In the genomic region with DNA sequence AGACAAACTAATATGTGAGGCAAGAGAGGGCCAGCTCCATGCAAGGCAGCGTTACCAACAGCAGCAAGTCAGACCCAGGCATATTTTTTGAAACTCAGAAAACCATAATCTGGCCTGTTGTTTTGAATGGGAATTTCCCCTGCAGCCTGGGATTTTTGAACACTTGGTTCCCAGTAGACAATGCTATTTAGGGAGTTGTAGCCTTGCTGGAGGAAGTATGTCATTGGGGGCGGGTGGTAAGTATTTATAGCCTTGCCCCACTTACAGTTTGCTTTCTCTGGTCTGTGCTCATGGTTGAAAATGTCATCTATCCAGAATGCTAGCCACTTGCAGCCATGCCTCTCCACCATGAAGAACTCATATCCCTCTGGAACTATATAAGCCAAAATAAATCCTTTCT, we compare ENCODE assay signal across 19 mouse cellular contexts.
A peak's percentile ranks its signal among the peaks of the same experiment; 100 is the strongest.
DNase-seq lines count a peak whose midpoint lies in the region; ATAC-seq and TF ChIP-seq lines count a peak whose summit lies in the region.
"Had no signal": no experiment of that assay in that cellular context is flagged by ENCODE, and none has a peak within 500 bp of the region (broad histone marks: within the 10 kb centered on the region; RNA-seq: fewer than 3 reads in every experiment).

No protein-coding gene starts in this region.

- no peak overlapping the region for H3K9ac ChIP-seq in hindbrain, embryonic 14.5 days
- H3K9ac ChIP-seq: embryonic facial prominence, embryonic 12.5 days; liver, embryonic 14.5 days; neural tube, embryonic 12.5 days had no signal

- no peak overlapping the region for H3K4me2 ChIP-seq in hindbrain, embryonic 14.5 days (replicated peaks)
- H3K4me2 ChIP-seq: embryonic facial prominence, embryonic 12.5 days; neural tube, embryonic 12.5 days had no signal

- H3K4me1 ChIP-seq in heart, embryonic 10.5 days, result peaks cover 35% of the 10 kb centered on the region
- H3K4me1 ChIP-seq in olfactory bulb, adult 2 months (ENCODE audit: control insufficient read depth, insufficient read depth, low read length), result peaks cover 12% of the 10 kb centered on the region
- H3K4me1 ChIP-seq in hindbrain, embryonic 14.5 days (replicated peaks; ENCODE audit: control insufficient read depth, insufficient read depth, low read length), result peaks cover 13% of the 10 kb centered on the region

- no peak for TF ChIP-seq CTCF in olfactory bulb, adult 2 months (IDR thresholded peaks at IDR 0.05; ENCODE audit: insufficient read depth, low read depth, low read length)

- H3K4me3 ChIP-seq in heart, embryonic 10.5 days, result no peak overlapping the region
- no peak overlapping the region for H3K4me3 ChIP-seq in olfactory bulb, adult 2 months (ENCODE audit: insufficient read depth, low read depth, low read length)
- no peak overlapping the region for H3K4me3 ChIP-seq in hindbrain, embryonic 14.5 days (replicated peaks; ENCODE audit: low read length)
- H3K4me3 ChIP-seq: embryonic facial prominence, embryonic 12.5 days; neural tube, embryonic 12.5 days had no signal

- ATAC-seq in frontal cortex, adult (ENCODE audit: low TSS enrichment), result peak; percentile 75
- ATAC-seq in hindbrain, embryonic 14.5 days (ENCODE audit: low FRiP score), result no peak
- ATAC-seq: activated CD4-positive, CD25-positive, alpha-beta regulatory T cell, adult 4 months; forebrain, embryonic 14.5 days; hindbrain, postnatal 0 days; midbrain, embryonic 16.5 days had no signal

- H3K36me3 ChIP-seq in heart, embryonic 10.5 days, result no peaks in the 10 kb centered on the region
- no peaks in the 10 kb centered on the region for H3K36me3 ChIP-seq in hindbrain, embryonic 14.5 days (replicated peaks; ENCODE audit: control insufficient read depth, insufficient read depth)
- H3K36me3 ChIP-seq: embryonic facial prominence, embryonic 12.5 days; neural tube, embryonic 12.5 days had no signal

- H3K27ac ChIP-seq in heart, embryonic 10.5 days, result peak overlapping the region; percentile 65
- peak overlapping the region; percentile 18; the same call in 1 of the 2 replicates for H3K27ac ChIP-seq in olfactory bulb, adult 2 months (ENCODE audit: insufficient read depth, low read depth, low read length)
- no peak overlapping the region for H3K27ac ChIP-seq in hindbrain, embryonic 14.5 days
- H3K27ac ChIP-seq: embryonic facial prominence, embryonic 12.5 days; hindbrain, postnatal 0 days; kidney, postnatal 0 days; liver, embryonic 14.5 days; neural tube, embryonic 12.5 days had no signal

- 74% methylated on average over 2 of the region's 2 CpGs for WGBS in heart, embryonic 10.5 days
- WGBS in olfactory bulb, adult 2 months, result 43% methylated on average over 2 of the region's 2 CpGs
- WGBS in hindbrain, embryonic 14.5 days, result 84% methylated on average over 2 of the region's 2 CpGs

- DNase-seq in frontal cortex, postnatal 25 days (ENCODE audit: low spot score in 2 of 2), result no peak
- peak; percentile 38 to 41 for DNase-seq in right cerebral cortex, adult 2 months (ENCODE audit: low spot score in 2 of 2)
- no peak for DNase-seq in right cerebral cortex, postnatal 25 days
- DNase-seq in heart, embryonic 10.5 days (ENCODE audit: low spot score), result no peak
- DNase-seq in hindbrain, embryonic 14.5 days (ENCODE audit: low spot score), result no peak
- no peak for DNase-seq in urinary bladder, postnatal 10 days (ENCODE audit: low spot score)
- DNase-seq: gastrocnemius, postnatal 36 days; retina, postnatal 1 day; thymus, postnatal 25 days had no signal

- no peaks in the 10 kb centered on the region for H3K9me3 ChIP-seq in heart, embryonic 10.5 days
- H3K9me3 ChIP-seq in hindbrain, embryonic 14.5 days (ENCODE audit: control insufficient read depth, low read length), result no peaks in the 10 kb centered on the region
- H3K9me3 ChIP-seq: embryonic facial prominence, embryonic 12.5 days; neural tube, embryonic 12.5 days had no signal

- no peaks in the 10 kb centered on the region for H3K27me3 ChIP-seq in heart, embryonic 10.5 days (ENCODE audit: insufficient read depth, poor library complexity, severe bottlenecking)
- H3K27me3 ChIP-seq in hindbrain, embryonic 14.5 days (ENCODE audit: control insufficient read depth, insufficient read depth, low read length), result no peaks in the 10 kb centered on the region
- H3K27me3 ChIP-seq: embryonic facial prominence, embryonic 12.5 days; neural tube, embryonic 12.5 days had no signal

- no peak for TF ChIP-seq POLR2A in olfactory bulb, adult 2 months (IDR thresholded peaks at IDR 0.05; ENCODE audit: insufficient read depth, low read depth, low read length)

Comparison
In these comparisons a context has a peak if more than half of its experiments do, and no peak if none do; other contexts are left out.
1. DNase-seq: peak in right cerebral cortex, adult 2 months (2 of 2); none in frontal cortex, postnatal 25 days (0 of 2), right cerebral cortex, postnatal 25 days (single experiment), heart, embryonic 10.5 days (single experiment), hindbrain, embryonic 14.5 days (single experiment) and urinary bladder, postnatal 10 days (single experiment).